Mouse (Mus musculus): ENCODE measurements around the gene Tnfaip1. TPM values are rescaled to one million over a fixed set of nuclear protein-coding genes. Genes with fewer than 3 reads are reported as not detected.
"Not testable (repeated sequence)": the region's sequence is repeated elsewhere in the genome, so short reads cannot be mapped to it uniquely, and the experiment has no call there.

The Tnfaip1 gene
- polyA plus RNA-seq (2015; fragmentation: Nextera tagmentation; extraction: Ambion mirVana), result 51.9 and 52.4 TPM in 2 replicates

DNA sequence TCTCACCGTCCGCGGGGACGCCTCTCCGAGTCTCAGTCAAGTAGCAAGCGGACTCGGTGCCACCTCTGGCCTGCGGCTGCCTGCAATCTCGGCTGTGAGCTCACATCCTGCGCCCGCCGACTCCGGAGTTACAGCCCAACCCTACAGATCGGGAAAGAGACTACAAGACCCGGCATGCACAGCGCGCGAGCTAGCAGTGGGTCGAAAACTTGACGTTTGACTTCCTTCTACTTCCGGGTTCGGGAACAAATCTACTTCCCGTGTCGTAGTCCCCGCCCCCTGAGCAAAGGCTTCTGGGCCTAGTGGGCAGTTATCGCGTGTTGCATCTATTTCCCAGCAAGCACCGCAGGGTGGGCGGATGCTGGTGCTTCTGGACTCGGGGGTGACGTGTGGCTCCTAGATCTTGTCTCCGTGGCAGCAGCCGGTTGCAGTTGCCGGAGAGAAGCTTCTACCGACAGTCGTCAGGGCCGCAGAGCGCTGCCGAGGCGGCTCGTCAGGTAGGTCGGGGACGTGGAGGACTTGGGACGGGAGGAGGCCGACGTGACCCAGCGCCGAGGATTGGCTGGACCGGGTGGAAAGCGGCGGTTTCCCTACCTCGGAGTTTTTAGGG is at the start of gene Tnfaip1, which contains the start of gene Ift20:
Gene Tnfaip1 (minus strand): TSS at position 253 of the 610 bp plus-strand sequence.
Gene Ift20 (plus strand): TSS at position 282 of the 610 bp plus-strand sequence.
- Histone ChIP-seq H3K4me1 (replicated peaks) (peaks cover 33% of the 10 kb centered on the region), H3K4me2 (peak within 1 kb of the TSS; percentile 86), H3K27me3 (no peaks in the 10 kb centered on the region), H3K9me3 (no peaks in the 10 kb centered on the region), H3K36me3 (peaks cover 30% of the 10 kb centered on the region), H3K9ac (peak within 1 kb of the TSS; percentile 89), H3K4me3 (peak within 1 kb of the TSS; percentile 73), H3K27ac (peak within 1 kb of the TSS; percentile 95)
- peak; percentile 98 for ATAC-seq (ENCODE audit: low FRiP score)
- WGBS, result under 1% methylated on average over 52 of the region's 52 CpGs

DNA sequence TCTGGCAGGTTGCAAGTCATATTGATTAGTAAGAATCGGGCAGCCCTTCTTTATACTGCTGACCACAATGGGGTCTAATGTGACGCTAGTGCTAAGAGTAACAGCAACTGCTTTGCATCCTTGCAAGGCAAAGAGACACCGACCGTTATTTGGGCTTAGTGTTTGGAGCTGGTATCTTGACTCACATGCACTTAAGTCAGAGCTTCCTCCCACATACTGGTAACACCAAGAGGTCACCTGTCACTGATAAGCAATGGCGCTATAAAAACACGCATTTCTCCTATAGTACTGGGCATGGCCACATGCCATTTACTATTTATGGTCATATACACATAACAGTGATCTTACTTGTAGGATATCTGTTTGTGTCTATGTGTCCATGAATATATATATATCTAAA is 46.7 kb upstream of the Tnfaip1 start:
- H3K27ac ChIP-seq, result no peak overlapping the region
- no peak for ATAC-seq (ENCODE audit: low FRiP score)
- H3K36me3 ChIP-seq, result peaks cover 62% of the 10 kb centered on the region
- no peak overlapping the region for H3K9ac ChIP-seq
- no peak overlapping the region for H3K4me3 ChIP-seq
- H3K27me3 ChIP-seq, result no peaks in the 10 kb centered on the region
- WGBS, result 93% methylated on average over 6 of the region's 6 CpGs
- no peaks in the 10 kb centered on the region for H3K9me3 ChIP-seq
- H3K4me1 ChIP-seq (replicated peaks), result no peaks in the 10 kb centered on the region
- no peak overlapping the region for H3K4me2 ChIP-seq

DNA sequence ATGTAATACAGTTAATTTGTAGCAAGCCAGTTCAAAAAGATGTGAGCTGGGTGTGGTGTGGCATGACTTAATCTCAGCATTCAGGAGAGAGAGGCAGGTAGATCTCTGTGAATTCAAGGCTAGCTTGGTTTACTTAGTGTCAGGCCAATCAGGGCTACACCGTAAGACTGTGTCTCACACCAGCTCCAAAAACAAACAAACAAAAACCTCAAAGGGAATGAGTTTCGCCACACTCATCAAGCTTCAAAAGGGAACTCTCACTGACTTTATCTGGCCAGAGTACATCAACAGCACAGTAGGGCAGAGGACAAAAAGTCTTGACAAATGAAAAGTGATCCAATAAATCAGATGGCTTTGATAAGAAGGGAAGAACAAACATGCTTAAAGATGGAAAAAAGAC is 38.8 kb upstream of the Tnfaip1 start:
- WGBS, result 68% methylated on average over 2 of the region's 2 CpGs
- H3K9ac ChIP-seq, result no peak overlapping the region
- no peaks in the 10 kb centered on the region for H3K4me1 ChIP-seq (replicated peaks)
- H3K9me3 ChIP-seq, result no peaks in the 10 kb centered on the region
- H3K4me2 ChIP-seq, result no peak overlapping the region
- peaks cover 73% of the 10 kb centered on the region for H3K36me3 ChIP-seq
- H3K27me3 ChIP-seq, result no peaks in the 10 kb centered on the region
- no peak for ATAC-seq (ENCODE audit: low FRiP score)
- no peak overlapping the region for H3K4me3 ChIP-seq
- no peak overlapping the region for H3K27ac ChIP-seq

GRCm38 (mm10) chr11:78574536-78574935 is 38.4 kb upstream of the Tnfaip1 start:
- no peak for ATAC-seq (ENCODE audit: low FRiP score)
- H3K4me2 ChIP-seq, result no peak overlapping the region
- H3K4me1 ChIP-seq (replicated peaks), result no peaks in the 10 kb centered on the region
- no peaks in the 10 kb centered on the region for H3K9me3 ChIP-seq
- H3K4me3 ChIP-seq, result no peak overlapping the region
- H3K9ac ChIP-seq, result no peak overlapping the region
- H3K27ac ChIP-seq, result no peak overlapping the region
- H3K27me3 ChIP-seq, result no peaks in the 10 kb centered on the region
- WGBS, result 84% methylated on average over 3 of the region's 3 CpGs
- peaks cover 73% of the 10 kb centered on the region for H3K36me3 ChIP-seq

GRCm38 (mm10) chr11:78574031-78574430 is 37.9 kb upstream of the Tnfaip1 start:
- not testable (repeated sequence) for H3K9ac ChIP-seq; H3K9me3 ChIP-seq; H3K27ac ChIP-seq; H3K4me1 ChIP-seq (replicated peaks); ATAC-seq (ENCODE audit: low FRiP score); H3K27me3 ChIP-seq; H3K4me2 ChIP-seq; H3K4me3 ChIP-seq
- peaks cover 72% of the 10 kb centered on the region for H3K36me3 ChIP-seq
- 88% methylated on average over 4 of the region's 4 CpGs for WGBS

- no peak overlapping the region for H3K27ac ChIP-seq
- peaks cover 67% of the 10 kb centered on the region for H3K36me3 ChIP-seq
- H3K4me3 ChIP-seq, result no peak overlapping the region
- H3K4me1 ChIP-seq (replicated peaks), result no peaks in the 10 kb centered on the region
- H3K27me3 ChIP-seq, result no peaks in the 10 kb centered on the region
- no peak for ATAC-seq (ENCODE audit: low FRiP score)
- H3K9ac ChIP-seq, result no peak overlapping the region
- no peaks in the 10 kb centered on the region for H3K9me3 ChIP-seq
- H3K4me2 ChIP-seq, result no peak overlapping the region
- WGBS, result 92% methylated on average over 6 of the region's 6 CpGs
Observed at GRCm38 (mm10) chr11:78571854-78572253, 35.7 kb upstream of the Tnfaip1 start.

DNA sequence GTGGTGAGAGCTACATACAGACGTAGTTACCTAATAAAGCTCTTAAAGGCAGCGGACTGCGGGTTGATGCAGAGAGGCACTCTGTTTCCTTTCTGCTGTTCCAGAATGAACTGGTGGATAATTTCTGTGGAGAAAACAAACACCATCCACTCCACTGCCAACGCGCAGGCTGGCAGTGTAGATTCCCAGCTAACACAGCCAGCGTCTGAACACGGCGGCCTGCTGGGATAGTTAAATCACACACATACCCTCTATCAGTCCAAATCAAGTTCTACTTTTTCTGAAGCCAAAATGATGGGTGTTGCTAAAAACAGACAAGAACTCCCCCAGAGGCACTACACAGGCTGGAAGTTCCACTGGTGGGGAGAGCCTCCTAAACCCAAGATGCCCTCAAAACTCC is 35.3 kb upstream of the Tnfaip1 start:
- Histone ChIP-seq H3K27ac (no peak overlapping the region), H3K4me2 (no peak overlapping the region), H3K9me3 (no peaks in the 10 kb centered on the region), H3K27me3 (no peaks in the 10 kb centered on the region), H3K4me3 (no peak overlapping the region), H3K4me1 (replicated peaks) (no peaks in the 10 kb centered on the region), H3K9ac (no peak overlapping the region), H3K36me3 (peaks cover 67% of the 10 kb centered on the region)
- no peak for ATAC-seq (ENCODE audit: low FRiP score)
- 96% methylated on average over 8 of the region's 8 CpGs for WGBS

DNA sequence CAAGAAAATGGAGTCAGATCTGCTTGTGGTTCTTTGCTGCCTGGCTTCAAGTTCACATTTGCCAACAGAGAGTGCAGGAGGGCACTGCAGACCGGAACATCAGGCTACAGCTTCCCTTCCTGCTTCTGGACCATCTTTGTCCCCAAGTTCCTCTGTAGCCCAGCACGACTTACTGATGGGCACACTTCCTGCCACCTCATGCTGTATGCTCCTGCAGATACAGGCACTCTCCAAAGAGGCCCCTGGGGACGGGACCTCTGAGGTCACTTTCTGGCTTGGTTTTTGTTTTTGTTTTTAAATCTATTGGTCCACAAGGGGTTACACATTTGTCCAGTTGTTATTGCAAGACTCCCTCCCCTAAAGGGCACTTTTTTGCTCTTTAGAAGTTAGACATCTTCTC is 33.7 kb upstream of the Tnfaip1 start:
- Histone ChIP-seq H3K4me3 (no peak overlapping the region), H3K27me3 (no peaks in the 10 kb centered on the region), H3K36me3 (peaks cover 70% of the 10 kb centered on the region), H3K9me3 (no peaks in the 10 kb centered on the region), H3K27ac (no peak overlapping the region), H3K4me1 (replicated peaks) (no peaks in the 10 kb centered on the region), H3K9ac (no peak overlapping the region), H3K4me2 (no peak overlapping the region)
- WGBS, result 74% methylated on average over 3 of the region's 3 CpGs
- no peak for ATAC-seq (ENCODE audit: low FRiP score)

GRCm38 (mm10) chr11:78568827-78569226 is 32.7 kb upstream of the Tnfaip1 start:
- 87% methylated on average over 10 of the region's 10 CpGs for WGBS
- H3K9me3 ChIP-seq, result no peaks in the 10 kb centered on the region
- no peak overlapping the region for H3K4me3 ChIP-seq
- no peaks in the 10 kb centered on the region for H3K4me1 ChIP-seq (replicated peaks)
- no peak overlapping the region for H3K4me2 ChIP-seq
- no peak overlapping the region for H3K27ac ChIP-seq
- no peak for ATAC-seq (ENCODE audit: low FRiP score)
- H3K27me3 ChIP-seq, result no peaks in the 10 kb centered on the region
- peaks cover 63% of the 10 kb centered on the region for H3K36me3 ChIP-seq
- H3K9ac ChIP-seq, result no peak overlapping the region

- H3K4me2 ChIP-seq, result no peak overlapping the region
- peaks cover 54% of the 10 kb centered on the region for H3K36me3 ChIP-seq
- 96% methylated on average over 6 of the region's 6 CpGs for WGBS
- ATAC-seq (ENCODE audit: low FRiP score), result no peak
- H3K9ac ChIP-seq, result no peak overlapping the region
- no peaks in the 10 kb centered on the region for H3K27me3 ChIP-seq
- no peaks in the 10 kb centered on the region for H3K4me1 ChIP-seq (replicated peaks)
- no peak overlapping the region for H3K4me3 ChIP-seq
- H3K27ac ChIP-seq, result no peak overlapping the region
- no peaks in the 10 kb centered on the region for H3K9me3 ChIP-seq
Observed at GRCm38 (mm10) chr11:78567614-78568013, 31.5 kb upstream of the Tnfaip1 start.

- H3K4me2 ChIP-seq, result no peak overlapping the region
- no peaks in the 10 kb centered on the region for H3K9me3 ChIP-seq
- H3K4me3 ChIP-seq, result no peak overlapping the region
- no peaks in the 10 kb centered on the region for H3K27me3 ChIP-seq
- no peak overlapping the region for H3K9ac ChIP-seq
- H3K4me1 ChIP-seq (replicated peaks), result no peaks in the 10 kb centered on the region
- no peak overlapping the region for H3K27ac ChIP-seq
- WGBS, result 81% methylated on average over 6 of the region's 6 CpGs
- ATAC-seq (ENCODE audit: low FRiP score), result no peak
- H3K36me3 ChIP-seq, result peaks cover 46% of the 10 kb centered on the region
Observed at GRCm38 (mm10) chr11:78566775-78567174, 30.6 kb upstream of the Tnfaip1 start.

GRCm38 (mm10) chr11:78560447-78560846 is 24.3 kb upstream of the Tnfaip1 start:
- Histone ChIP-seq H3K27ac (no peak overlapping the region), H3K27me3 (no peaks in the 10 kb centered on the region), H3K36me3 (peaks cover 2% of the 10 kb centered on the region; the same call in 1 of the 2 replicates), H3K4me3 (no peak overlapping the region), H3K9ac (no peak overlapping the region), H3K4me1 (replicated peaks) (0 out of 2 replicates have a peak, but pooled peaks cover 5% of the 10 kb centered on the region), H3K4me2 (no peak overlapping the region), H3K9me3 (no peaks in the 10 kb centered on the region)
- ATAC-seq (ENCODE audit: low FRiP score), result peak; percentile 72; the same call in 1 of the 2 replicates
- 20% methylated on average over 4 of the region's 4 CpGs for WGBS

- no peak overlapping the region for H3K4me3 ChIP-seq
- 62% methylated on average over 8 of the region's 8 CpGs for WGBS
- H3K9me3 ChIP-seq, result no peaks in the 10 kb centered on the region; the same call in 1 of the 2 replicates
- ATAC-seq (ENCODE audit: low FRiP score), result no peak
- peak overlapping the region; percentile 40; the same call in 1 of the 2 replicates for H3K27ac ChIP-seq
- 0 out of 2 replicates have a peak, but pooled peaks cover 5% of the 10 kb centered on the region for H3K4me1 ChIP-seq (replicated peaks)
- no peaks in the 10 kb centered on the region for H3K36me3 ChIP-seq
- H3K4me2 ChIP-seq, result no peak overlapping the region
- H3K27me3 ChIP-seq, result no peaks in the 10 kb centered on the region
- 0 out of 2 replicates have a peak overlapping the region, but pooled peaks have one; percentile 10 for H3K9ac ChIP-seq
Observed at GRCm38 (mm10) chr11:78557241-78557640, 21.1 kb upstream of the Tnfaip1 start.

Measured in hindbrain, embryonic 13.5 days (tissue).